Mouse (Mus musculus) bone marrow macrophage, adult 2 months (primary cell): ENCODE data around the gene Col18a1. TPM values are rescaled to one million over a fixed set of nuclear protein-coding genes. Genes with fewer than 3 reads are reported as not detected.

Source experiments
- H3K27ac ChIP-seq: 2 replicates; pipeline ENCODE4 v1.5.1; 2012; ENCODE audit warnings: low read depth, low read length; ENCODE audit not compliant: insufficient read depth
- H3K4me1 ChIP-seq: 2 replicates; pipeline ENCODE4 v1.6.1; 2012; ENCODE audit warnings: low read length; ENCODE audit not compliant: control insufficient read depth, insufficient read depth
- H3K4me3 ChIP-seq: 2 replicates; pipeline ENCODE4 v1.5.1; 2012; ENCODE audit warnings: mild to moderate bottlenecking, low read length, moderate library complexity; ENCODE audit not compliant: insufficient read depth
- CTCF ChIP-seq: IDR thresholded peaks from 2 replicates; pipeline ENCODE4 v1.5.1; 2012; ENCODE audit warnings: low read depth, mild to moderate bottlenecking, low read length, moderate library complexity
- POLR2A ChIP-seq: IDR thresholded peaks from 2 replicates; pipeline ENCODE4 v1.6.1; 2012; ENCODE audit warnings: mild to moderate bottlenecking, low read depth, low read length, borderline replicate concordance
- polyA plus RNA-seq: library from polyadenylated mRNA; stranded (reverse); fragments of >200 nt; gene quantifications from 2 replicates; pipeline ENCODE4 v1.2.4, GENCODE M21; 2012; ENCODE audit not compliant: missing spikeins, insufficient read depth, insufficient read length

Col18a1 gene
- polyA plus RNA-seq, 1 experiment = 50.9 TPM

DNA sequence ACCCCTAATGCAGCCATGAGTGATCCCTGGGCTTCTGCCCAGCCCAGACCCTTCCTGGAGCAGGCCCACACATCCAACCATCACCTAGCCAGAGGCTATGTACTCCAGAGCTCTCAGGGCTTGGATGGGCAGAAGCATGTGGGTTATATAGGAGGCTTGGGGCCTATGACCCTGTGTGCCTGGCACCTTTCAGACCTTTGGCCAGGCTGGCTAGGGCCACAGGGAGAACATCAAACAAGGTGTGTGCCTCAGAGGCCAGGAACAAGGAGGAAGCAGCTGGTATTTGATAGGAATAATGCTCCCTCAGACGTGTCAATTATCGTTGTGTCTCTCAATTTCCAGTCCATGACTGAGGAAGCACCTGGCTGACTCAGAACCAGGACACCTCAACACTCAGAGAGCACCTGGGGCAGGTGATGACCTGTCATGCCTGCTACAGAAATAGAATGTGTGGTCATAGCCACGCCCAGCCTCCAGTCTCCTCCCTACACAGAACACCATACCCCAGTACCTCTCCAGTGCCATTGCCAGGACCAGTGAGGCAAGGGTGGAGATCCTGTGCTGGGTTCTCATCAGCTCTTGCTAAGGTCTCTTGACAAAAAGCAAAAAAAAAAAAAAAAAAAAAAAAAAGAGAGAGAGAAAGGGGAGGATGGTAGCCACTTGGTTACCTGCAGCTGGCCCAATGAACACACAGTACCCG, 54.6 kb downstream of the Col18a1 start:
- Histone ChIP-seq H3K27ac (no peak overlapping the region), H3K4me1 (peaks cover 4% of the 10 kb centered on the region; the same call in 1 of the 2 replicates), H3K4me3 (no peak overlapping the region)
- no peak for TF ChIP-seq CTCF
- TF ChIP-seq POLR2A = no peak

DNA sequence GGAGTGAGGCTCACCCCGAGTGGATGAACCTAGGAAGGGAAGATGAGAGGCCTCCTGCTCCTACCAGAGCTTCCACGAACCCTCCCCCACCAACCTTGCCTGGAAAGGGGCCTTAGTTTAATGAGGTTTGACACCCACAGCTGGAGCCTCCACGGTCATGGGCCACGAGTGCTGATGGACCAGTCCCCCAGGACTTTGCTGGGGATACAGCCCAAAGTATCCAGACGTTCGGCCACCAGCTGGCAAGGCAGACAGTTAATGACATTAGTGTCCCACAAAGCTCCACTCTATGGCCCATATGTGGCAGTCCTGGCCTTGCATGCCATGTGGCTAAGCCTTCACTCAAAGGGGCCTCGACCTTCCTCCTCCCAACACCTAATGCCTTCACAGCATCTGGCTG, 55.5 kb downstream of the Col18a1 start:
- H3K27ac ChIP-seq = no peak overlapping the region
- no peak for TF ChIP-seq CTCF
- no peak for TF ChIP-seq POLR2A
- H3K4me3 ChIP-seq = no peak overlapping the region
- H3K4me1 ChIP-seq = no peaks in the 10 kb centered on the region

DNA sequence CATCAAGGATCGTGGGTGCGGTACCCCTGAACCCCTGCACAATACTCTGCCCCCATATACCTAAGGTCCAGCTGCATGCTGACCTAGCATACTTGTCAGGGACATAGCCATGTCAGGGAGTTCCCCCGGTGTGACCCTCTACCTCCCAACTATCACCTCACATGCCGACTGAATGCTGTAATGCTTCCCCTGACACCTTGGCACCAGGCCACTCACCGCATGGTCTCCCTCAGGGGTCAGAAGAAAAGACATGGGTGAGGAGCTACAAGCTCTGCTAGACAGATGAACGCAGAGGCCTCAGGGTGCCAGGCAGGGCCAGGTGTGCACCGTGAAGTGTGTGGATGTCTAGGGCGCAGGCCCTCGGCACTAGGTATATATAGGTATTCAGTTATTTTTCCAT, 56.3 kb downstream of the Col18a1 start:
- Histone ChIP-seq H3K27ac (no peak overlapping the region), H3K4me1 (no peaks in the 10 kb centered on the region), H3K4me3 (no peak overlapping the region)
- no peak for TF ChIP-seq POLR2A
- no peak for TF ChIP-seq CTCF

DNA sequence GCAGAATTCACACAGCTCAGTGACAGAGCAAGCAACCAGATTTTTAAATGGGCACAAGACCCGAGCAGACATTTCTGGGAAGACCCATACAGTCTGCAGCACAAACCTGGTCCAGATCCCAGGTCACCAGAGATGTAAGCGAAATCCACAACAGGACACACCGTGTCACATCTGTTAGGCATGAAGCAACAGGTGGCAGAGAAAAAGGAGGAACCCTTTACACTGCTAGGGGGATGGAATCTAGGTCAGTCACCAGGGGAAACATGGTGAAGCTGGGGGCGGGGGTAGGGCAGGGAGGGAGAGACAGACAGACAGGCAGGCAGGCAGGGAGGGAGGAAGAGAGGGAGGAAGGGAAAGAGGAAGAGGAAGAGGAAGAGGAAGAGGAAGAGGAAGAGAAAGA, 58.2 kb downstream of the Col18a1 start:
- Histone ChIP-seq H3K27ac (no peak overlapping the region), H3K4me3 (no peak overlapping the region), H3K4me1 (peaks cover 2% of the 10 kb centered on the region; the same call in 1 of the 2 replicates)
- no peak for TF ChIP-seq POLR2A
- TF ChIP-seq CTCF = no peak

DNA sequence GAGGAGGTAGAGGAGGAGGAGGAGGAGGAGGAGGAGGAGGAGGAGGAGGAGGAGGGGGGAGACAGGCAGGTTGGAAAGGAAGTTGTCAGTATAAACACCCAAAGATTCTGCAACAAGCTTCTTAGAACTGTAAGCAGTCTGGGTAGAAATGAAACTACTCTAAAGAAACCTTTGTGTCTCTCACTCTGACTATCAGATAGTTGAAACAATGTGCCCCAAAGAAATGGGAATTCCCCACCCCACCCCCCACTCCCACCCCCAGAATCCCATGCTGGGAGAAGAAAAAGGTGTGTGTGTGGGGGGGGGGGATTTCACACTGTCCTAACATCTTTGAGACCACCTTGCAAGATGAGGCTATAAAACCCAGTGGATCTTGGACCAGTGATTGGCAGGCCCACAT, 62.0 kb downstream of the Col18a1 start:
- H3K4me3 ChIP-seq = no peak overlapping the region
- no peak overlapping the region for H3K27ac ChIP-seq

DNA sequence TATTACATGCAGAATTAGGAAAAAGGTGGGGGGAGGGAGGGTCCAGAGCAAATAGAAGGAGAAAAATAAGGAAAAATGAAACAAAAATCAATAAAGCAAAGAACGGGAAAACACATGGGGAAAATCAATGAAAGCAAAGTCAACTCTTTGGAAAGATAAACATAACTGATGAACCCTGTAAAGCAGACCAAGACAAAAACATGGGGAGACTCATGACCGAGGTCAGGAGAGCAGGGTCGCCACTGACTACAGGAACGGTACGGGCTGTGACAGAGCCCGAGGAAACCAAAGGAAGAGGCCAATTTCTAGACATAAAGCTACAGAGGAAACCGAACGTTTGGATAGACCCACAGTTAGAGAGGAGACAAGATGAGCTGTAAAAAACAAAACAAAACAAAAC, 62.7 kb downstream of the Col18a1 start:
- H3K4me1 ChIP-seq = peaks cover 4% of the 10 kb centered on the region; the same call in 1 of the 2 replicates
- TF ChIP-seq CTCF (no peak), POLR2A (no peak)
- no peak overlapping the region for H3K27ac ChIP-seq
- no peak overlapping the region for H3K4me3 ChIP-seq

More for the DNA sequence above, 62.0 kb downstream of the Col18a1 start:
- TF ChIP-seq CTCF (no peak), POLR2A (no peak)
- H3K4me1 ChIP-seq = peaks cover 4% of the 10 kb centered on the region; the same call in 1 of the 2 replicates

DNA sequence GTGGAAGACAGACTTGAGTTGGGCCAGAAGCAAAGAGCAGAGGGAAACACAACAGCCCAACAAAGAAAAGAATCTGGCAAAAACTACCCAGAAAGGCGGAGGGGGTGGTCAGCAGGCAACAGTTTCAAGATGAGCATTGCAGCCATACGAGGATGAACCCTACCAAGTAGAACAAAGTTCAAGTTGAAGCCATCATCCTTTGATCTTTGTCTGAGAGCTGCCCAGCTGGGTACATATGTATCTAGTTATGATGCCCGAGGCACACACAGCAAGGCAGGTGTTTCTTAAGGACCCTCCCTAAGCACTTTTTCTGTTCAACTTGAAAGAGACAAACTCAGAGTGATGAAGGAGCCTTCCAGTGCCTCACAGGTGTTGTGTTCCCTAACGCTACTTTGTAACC, 66.6 kb downstream of the Col18a1 start:
- no peak for TF ChIP-seq CTCF
- no peak for TF ChIP-seq POLR2A
- Histone ChIP-seq H3K4me3 (no peak overlapping the region), H3K27ac (no peak overlapping the region), H3K4me1 (peaks cover 4% of the 10 kb centered on the region; the same call in 1 of the 2 replicates)

DNA sequence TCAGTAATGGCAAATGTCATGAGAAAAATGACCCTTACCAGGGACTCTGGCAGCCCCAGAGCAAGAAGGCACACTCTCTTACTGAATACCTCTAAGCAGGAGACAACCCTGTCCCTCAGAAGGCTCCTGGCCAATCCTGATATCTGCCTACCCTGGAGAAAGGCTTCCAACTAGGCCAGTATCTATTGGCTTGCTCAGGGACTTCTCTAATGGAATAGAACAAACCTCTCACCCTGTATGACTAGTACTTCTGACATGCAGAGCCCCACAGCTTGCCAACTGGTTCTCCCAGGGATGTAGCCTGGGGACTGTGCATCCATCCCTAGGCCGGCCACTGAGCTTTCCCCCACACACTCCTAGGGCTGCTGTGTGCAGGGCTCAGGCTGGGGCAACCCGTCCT, 67.7 kb downstream of the Col18a1 start:
- Histone ChIP-seq H3K27ac (no peak overlapping the region), H3K4me1 (peaks cover 2% of the 10 kb centered on the region; the same call in 1 of the 2 replicates), H3K4me3 (no peak overlapping the region)
- no peak for TF ChIP-seq CTCF
- TF ChIP-seq POLR2A = no peak

DNA sequence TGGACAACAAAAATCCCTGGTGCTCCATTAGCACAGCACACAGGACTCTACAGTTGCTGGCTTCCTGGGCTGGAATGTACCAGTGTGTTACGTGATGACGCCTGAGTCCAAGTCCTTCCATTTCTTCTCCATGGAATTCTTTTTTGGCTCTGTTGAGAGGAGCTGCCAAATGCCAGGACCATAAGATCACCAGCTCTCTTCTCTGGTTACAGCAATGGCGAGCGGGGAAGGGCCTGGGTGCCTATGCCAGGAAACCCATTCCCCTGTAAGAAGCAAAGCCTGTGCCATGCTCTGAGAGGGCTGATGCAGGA, 68.5 kb downstream of the Col18a1 start:
- TF ChIP-seq CTCF (no peak), POLR2A (no peak)
- H3K27ac ChIP-seq = no peak overlapping the region
- peaks cover under 1% of the 10 kb centered on the region; the same call in 1 of the 2 replicates for H3K4me1 ChIP-seq

DNA sequence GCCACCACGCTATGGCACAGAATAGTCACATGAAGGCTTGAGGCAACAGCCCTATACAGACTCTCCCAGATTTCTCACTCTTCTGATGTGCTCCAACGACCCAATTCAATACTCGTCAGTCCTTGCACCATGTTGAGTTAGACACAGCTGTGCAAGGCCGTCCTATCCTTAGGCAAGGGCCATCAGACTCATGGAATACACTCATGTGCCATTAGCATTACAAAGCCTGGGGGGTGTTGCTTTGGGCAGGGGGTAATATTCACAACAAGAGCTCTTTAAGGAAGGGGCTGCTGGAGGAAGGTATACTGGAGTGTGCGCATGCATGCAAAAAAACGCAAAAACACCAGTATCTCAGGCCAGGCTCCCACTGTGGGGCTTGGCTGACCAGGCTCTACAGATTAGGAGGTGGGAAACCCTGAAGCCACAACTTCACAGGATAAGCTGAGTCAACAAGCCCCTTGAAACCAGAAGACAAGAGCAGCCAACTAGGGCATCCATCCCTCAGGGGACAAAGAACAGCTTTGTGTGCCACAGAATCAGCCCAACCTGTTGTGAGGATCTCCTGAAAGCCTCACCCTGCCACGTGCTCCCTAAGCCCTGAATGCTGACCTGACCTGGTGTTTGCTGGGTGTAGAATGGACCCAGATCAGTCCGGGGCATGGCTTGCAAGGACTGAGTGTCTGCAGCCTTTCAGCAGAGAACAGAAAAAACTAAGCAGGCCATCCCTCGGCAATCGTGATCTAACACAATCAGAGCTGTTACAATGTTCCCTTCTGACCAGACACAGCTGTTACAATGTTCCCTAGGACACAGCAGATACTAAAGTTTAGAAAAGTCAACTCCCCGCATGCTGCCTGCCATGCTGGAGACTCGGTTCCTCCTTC, 69.1 kb downstream of the Col18a1 start:
- Histone ChIP-seq H3K4me3 (no peak overlapping the region), H3K27ac (no peak overlapping the region), H3K4me1 (no peaks in the 10 kb centered on the region)
- TF ChIP-seq POLR2A = no peak
- TF ChIP-seq CTCF = no peak

More for the DNA sequence above, 68.5 kb downstream of the Col18a1 start:
- no peak overlapping the region for H3K4me3 ChIP-seq
